In genomic region chr1:90026945-90027344, GRCm38 (mm10) we compare ENCODE assay signal across 9 mouse cellular contexts. TPM values are rescaled to one million over a fixed set of nuclear protein-coding genes. Genes with fewer than 3 reads are reported as not detected.
DNase-seq lines count a peak whose midpoint lies in the region; ATAC-seq and TF ChIP-seq lines count a peak whose summit lies in the region.
"Had no signal": no experiment of that assay in that cellular context is flagged by ENCODE, and none has a peak within 500 bp of the region (broad histone marks: within the 10 kb centered on the region; RNA-seq: fewer than 3 reads in every experiment).

No protein-coding gene starts in this region.

- ATAC-seq in megakaryocyte, adult 5-6 weeks (ENCODE audit: poor library complexity, severe bottlenecking), result no peak

- DNase-seq in cerebellum, adult 18-20 months, result peak; percentile 16 to 19
- DNase-seq in cerebellum, adult 9-11 months, result no peak
- no peak for DNase-seq in layer of hippocampus, adult 2 months (ENCODE audit: low spot score in 2 of 2)
- no peak for DNase-seq in layer of hippocampus, adult 18-20 months (ENCODE audit: low spot score in 2 of 2)
- peak; percentile 75 for DNase-seq in ZHBTc4 (ENCODE audit: low read depth, low spot score)
- DNase-seq in heart, postnatal 4 days, result peak; percentile 76
- no peak for DNase-seq in urinary bladder, postnatal 10 days (ENCODE audit: low spot score)

- H3K4me3 ChIP-seq in layer of hippocampus, adult 2 months, result no peak overlapping the region
- H3K4me3 ChIP-seq: limb, embryonic 13.5 days had no signal

- no peak overlapping the region for H3K27ac ChIP-seq in layer of hippocampus, adult 2 months
- H3K27ac ChIP-seq: limb, embryonic 13.5 days had no signal

- TF ChIP-seq CTCF in layer of hippocampus, adult 2 months (conservative IDR thresholded peaks at IDR 0.05), result peak; percentile 84

RNA-seq across cellular contexts. Expression of gene Asb18, which starts 12.5 kb away (rescaled TPM):
- total RNA-seq in layer of hippocampus, adult 2 months (2021), result 1 to 10 TPM; 2.5 to 3.2 TPM
- total RNA-seq in layer of hippocampus, adult 18-20 months (2021), result 1 to 10 TPM; 2.3 TPM
- total RNA-seq in heart, postnatal 4 days (2021), result 1 to 10 TPM; 5.1 to 6.0 TPM
- not detected in 2 replicates for total RNA-seq in megakaryocyte, adult 5-6 weeks (2015)
- total RNA-seq in megakaryocyte, adult 5-6 weeks (2017), result not detected in 2 replicates

Comparison
In these comparisons a context has a peak if more than half of its experiments do, and no peak if none do; other contexts are left out.
1. DNase-seq: peak in cerebellum, adult 18-20 months (2 of 2), ZHBTc4 (single experiment) and heart, postnatal 4 days (single experiment); none in cerebellum, adult 9-11 months (single experiment), layer of hippocampus, adult 2 months (0 of 2), layer of hippocampus, adult 18-20 months (0 of 2) and urinary bladder, postnatal 10 days (single experiment).